Mouse (Mus musculus): Measurements from ENCODE around the gene Rpl24.
A peak's percentile ranks its signal among the peaks of the same experiment; 100 is the strongest.
"Not testable (repeated sequence)": the region's sequence is repeated elsewhere in the genome, so short reads cannot be mapped to it uniquely, and the experiment has no call there.

Rpl24 gene

DNA sequence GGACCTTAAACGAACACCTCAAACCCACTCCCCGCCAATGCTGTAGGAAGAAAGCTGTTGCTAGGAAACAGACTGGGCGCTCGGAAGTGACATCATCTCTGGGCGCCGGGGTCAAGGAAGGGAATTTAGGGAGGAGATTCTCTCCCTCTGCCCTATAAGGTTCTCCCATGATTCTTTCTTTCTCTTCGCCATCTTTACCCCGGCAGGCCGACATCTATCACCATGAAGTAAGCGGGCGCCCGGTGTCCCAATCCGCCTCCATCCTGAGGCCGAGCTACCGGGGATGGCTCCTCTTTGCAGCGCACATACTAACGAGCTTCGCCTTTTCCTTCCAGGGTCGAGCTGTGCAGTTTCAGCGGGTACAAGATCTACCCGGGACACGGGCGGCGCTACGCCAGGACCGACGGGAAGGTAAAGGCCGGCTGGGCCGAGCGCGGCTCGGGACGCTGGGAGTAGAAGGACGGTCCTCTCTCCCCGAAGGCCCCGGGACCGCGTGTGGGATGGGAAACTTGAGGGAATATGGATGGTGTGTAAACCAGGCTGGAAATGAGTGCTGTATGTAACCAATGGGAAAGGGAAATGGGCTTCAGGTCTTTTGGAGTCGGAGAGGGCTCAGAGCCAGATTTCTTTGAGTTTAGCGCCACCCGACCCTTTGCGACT lies at the start of gene Rpl24:
Rpl24 (plus strand) TSS at position 64 of the 660 bp plus-strand sequence.
- peak; percentile 94 to 95 for DNase-seq (ENCODE audit: low spot score in 2 of 2)

DNA sequence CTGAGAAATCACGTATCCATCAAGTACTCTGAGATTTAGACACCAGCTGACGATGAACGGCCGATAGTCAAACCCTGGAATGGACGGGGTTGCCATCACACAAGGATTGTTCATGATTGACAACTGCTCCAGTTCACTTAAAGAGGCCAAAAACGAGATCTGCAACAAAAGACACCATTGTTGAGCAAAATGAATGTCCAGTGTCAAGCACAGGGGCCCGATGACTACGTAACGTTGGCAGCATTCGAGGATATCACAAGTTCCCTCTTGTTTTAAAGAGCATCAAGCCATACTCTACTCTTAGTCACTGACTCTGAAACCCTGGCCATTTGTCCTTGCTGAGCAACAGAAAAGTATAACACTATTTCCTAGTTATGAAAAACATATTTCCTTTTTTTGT lies 44.0 kb upstream of the Rpl24 start:
- no peak for DNase-seq (ENCODE audit: low spot score in 2 of 2)

DNA sequence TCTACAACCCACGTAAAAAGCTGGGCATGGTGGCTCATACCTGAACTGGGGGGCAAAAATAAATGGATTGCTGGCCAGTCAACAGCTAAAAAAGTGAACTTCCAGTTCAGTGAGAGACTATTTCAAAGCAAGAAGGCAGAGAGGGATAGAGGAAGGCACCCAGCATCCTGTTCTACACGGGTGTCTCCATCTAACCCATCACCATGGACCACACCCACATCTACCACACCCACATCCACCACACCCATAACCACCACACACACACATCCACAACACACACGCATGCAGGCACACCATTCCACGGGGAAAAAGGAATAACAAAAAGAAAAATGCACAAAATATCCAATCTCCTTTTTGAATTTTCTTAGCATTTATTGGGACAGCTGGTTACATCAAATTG lies 42.1 kb upstream of the Rpl24 start:
- no peak for DNase-seq (ENCODE audit: low spot score in 2 of 2)

DNA sequence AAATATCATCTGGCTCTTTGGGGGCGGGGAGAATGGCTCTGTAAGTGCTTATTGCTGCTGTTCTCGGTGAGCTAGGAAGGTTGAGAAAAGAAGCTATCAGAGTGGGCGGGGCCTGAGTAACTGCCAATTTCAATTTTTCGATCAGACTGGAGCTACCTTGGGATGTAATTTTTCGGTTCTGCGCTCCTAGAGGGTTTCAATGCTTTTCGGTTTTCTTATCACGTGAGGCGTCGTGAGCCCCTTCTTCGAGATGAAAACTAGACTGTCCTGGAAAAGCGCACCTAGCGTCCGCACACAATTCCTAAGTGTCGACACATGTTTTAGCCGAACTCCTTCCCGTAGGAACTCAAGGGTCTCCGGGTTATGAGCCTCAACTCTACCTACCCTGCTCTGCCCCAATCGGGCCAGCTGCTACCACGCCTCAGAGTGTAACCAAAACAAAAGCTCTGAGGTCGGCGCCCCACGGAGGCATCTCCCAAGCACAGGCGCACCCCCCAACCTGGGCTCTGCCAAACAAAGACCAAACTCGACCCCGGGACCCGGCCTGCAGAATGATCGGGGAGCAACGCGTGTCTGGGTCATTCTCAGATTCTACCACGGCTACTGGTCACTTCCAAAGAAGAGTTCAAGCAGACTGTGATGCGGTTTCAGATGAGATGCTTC lies 32.3 kb upstream of the Rpl24 start:
- peak; percentile 3 to 5 for DNase-seq (ENCODE audit: low spot score in 2 of 2)

DNA sequence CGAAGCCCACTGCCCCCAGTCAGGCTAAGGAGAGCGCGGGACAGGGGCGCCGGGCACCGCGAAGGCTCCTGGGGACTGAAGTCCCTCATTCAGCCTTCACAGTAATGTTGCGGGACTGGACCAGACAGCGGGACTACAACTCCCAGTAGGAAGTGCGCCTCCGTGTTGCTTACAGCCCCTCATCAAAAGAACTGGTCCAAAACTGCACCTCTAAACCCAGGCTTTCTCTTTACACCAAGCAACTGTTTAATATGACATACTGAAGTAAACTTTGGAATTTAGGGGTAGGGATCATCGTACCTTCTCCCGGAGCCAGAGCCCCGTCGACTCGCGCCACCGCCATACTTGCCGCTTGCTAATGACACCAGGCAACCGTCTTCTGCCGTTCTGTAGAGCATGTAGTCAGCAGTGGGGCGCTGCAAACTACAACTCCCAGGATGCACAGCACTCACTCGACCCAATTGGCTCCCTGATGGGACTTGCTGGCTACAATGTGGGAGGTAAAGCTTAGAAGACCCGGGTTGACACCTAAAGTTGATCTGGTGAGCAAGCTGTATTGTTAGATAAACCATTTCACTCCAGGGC lies 31.5 kb upstream of the Rpl24 start, which contains the start of gene Cep97:
Cep97 (minus strand) TSS at position 403 of the 585 bp plus-strand sequence.
- peak; percentile 95 to 96 for DNase-seq (ENCODE audit: low spot score in 2 of 2)

DNA sequence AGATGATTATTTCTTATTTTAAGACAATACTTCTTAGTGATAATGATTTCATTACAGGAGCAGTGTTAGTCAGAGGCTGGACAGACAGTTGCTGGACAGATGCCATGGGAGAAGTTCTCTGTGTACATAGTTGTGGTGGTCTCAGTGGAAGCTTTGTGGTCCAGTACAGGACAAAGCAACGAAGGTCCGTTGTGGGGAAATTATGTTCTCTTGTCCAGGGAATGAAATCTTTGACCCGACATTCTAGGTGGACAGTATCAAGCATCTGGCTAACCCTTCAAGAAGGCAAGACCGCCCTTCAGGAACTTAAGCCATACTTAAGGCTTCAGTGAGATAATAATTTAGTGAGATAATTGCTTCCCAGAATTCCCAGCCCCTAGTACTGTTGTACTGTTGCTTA lies 27.3 kb upstream of the Rpl24 start:
- no peak for DNase-seq (ENCODE audit: low spot score in 2 of 2)

DNA sequence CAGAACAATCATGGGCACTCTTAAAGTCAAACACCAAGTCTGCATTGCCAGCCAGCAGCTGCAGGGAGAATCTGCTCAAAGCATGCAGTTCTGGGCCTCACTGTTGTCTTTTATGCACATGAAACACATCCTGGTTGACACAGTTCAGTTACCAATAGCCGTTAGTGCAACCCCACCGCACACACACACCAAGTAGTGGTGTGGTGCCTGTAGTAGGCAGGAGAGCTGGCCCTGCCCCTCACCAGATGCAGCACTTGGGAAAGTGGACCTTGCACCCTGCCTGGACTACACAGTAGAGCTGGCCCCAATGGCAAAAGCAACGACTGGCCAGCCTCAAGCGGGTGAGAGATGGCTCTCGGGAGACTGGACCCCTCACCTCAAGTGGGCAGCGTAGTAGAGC lies 26.4 kb upstream of the Rpl24 start:
- DNase-seq (ENCODE audit: low spot score in 2 of 2) = no peak

DNA sequence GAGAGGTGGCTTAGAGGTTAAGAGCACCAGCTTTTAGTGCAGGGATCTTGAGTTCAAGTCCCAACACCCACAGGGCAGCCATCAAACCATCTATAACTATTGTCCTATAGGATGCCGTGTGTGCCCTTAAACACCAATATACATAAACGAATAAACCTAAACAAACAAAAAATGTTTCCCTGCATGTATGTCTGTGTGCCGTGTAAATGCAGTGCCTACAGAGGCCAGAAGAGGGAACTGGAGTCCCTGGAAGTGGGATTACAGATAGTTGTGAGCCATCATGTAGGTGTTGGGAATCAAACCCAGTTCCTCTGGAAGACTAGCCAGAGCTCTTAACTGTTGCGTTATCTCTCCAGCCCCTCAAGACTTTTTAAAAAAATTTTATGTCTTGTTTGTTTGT lies 25.3 kb upstream of the Rpl24 start:
- DNase-seq (ENCODE audit: low spot score in 2 of 2) = no peak

DNA sequence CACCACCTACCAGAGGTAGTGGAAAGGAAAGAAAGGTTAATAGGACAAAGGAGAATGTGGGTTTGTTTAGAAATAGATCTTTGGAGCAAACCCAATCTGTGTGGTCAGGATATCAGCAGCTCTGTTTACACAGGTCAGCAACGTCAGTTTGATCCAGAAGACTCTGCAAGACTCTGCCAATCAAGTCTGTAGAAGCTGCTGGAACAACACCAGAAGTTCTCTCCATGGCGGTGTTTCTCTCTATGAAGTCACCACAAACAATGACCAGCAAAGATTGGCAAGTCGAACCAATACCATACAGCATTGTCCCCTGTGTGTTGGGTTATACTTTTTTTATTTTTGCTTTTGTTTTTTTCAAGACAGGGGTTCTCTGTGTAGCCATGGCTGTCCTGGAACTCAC lies 18.8 kb upstream of the Rpl24 start:
- DNase-seq (ENCODE audit: low spot score in 2 of 2) = no peak

DNA sequence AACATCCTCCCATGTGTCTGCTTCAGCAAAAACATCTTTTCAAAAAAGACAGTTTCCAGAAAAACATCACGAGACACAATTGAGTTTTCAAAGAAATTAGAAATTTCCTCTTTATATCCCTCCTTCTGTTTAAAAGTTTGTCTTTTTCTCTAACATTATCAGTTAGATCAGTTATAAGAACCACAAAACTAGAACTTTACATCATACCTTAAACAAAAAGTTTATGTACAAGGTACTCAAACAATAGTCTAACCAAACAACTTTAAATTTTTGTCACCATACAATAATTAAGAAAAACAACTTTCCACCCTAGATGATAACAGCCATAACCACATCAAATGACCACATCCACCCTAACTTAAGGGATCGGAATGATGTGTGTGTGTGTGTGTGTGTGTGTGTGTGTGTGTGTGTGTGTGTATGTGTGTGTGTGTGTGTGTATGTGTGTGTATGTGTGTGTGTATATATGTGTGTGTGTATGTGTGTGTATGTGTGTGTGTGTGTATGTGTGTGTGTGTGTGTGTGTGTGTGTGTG lies 18.1 kb upstream of the Rpl24 start:
- DNase-seq (ENCODE audit: low spot score in 2 of 2) = not testable (repeated sequence)

DNA sequence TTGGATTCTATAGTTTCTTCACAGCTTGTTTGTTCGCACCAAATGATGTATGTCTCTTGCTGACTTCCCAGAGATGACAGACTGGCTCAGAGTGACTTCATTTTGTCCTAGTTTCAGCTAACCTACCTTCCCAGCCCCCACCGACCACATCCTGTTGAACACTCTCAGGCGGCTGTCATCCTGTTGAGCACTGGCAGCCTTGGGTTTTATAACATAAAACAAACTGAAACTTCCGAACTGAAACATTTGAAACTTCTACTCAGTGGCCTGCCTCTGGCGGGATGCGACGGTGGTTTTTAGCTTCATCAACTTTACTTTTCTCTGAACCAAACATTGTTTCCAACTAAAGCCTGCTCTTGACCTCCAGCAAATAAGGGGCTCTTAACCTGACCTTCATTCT lies 17.1 kb upstream of the Rpl24 start:
- no peak for DNase-seq (ENCODE audit: low spot score in 2 of 2)

DNA sequence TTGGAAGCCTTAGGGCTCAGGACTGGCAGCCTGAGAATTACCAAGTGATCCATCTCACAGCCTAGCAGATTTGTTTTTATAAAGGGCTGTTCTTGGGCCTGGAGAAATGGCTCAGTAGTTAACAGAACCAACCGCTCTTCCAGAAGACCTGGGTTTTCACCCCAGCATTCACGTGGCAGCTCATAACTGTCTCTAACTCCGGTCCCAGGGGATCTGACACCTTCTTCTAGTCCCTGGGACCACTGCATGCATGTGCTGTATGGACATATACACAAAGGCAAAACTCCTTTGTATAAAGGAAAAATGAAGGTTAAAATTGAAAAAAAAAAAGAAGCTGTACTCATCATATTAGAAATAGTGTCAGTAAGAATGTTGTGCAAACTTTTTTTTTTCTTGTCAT lies 15.6 kb upstream of the Rpl24 start:
- DNase-seq (ENCODE audit: low spot score in 2 of 2) = no peak

DNA sequence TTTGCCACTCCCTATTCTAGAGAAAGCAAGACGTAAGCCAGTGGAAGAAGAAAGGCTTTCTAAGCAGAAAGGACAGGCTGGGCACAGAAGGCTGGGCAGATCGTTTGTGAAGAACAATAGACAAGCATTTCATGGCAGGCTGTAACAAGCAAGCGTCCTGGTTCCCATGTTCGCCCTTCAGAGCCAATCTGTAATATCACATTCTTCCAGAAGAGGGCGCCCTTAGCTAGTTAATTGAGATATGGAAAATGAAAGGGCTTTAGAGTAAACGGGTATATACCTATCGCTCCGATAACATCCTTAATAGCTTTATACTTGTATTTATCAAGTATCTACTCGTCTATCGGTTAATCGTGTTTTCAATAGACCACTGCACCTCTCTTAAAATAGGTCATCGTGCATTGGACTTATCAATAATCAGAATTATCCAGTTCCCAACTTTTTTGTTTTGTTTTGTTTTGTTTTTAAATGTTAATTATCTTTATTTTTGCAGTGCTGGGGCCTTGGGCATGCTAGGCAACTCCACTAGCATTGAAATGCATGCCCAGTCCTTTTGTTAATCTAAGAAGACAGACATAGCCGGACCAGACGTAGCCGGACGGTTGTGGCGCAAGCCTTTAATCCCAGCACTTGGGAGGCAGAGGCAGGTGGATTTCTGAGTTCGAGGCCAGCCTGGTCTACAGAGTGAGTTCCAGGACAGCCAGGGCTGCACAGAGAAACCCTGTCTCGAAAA lies 15.0 kb upstream of the Rpl24 start:
- DNase-seq (ENCODE audit: low spot score in 2 of 2) = peak; percentile 40 to 79

DNA sequence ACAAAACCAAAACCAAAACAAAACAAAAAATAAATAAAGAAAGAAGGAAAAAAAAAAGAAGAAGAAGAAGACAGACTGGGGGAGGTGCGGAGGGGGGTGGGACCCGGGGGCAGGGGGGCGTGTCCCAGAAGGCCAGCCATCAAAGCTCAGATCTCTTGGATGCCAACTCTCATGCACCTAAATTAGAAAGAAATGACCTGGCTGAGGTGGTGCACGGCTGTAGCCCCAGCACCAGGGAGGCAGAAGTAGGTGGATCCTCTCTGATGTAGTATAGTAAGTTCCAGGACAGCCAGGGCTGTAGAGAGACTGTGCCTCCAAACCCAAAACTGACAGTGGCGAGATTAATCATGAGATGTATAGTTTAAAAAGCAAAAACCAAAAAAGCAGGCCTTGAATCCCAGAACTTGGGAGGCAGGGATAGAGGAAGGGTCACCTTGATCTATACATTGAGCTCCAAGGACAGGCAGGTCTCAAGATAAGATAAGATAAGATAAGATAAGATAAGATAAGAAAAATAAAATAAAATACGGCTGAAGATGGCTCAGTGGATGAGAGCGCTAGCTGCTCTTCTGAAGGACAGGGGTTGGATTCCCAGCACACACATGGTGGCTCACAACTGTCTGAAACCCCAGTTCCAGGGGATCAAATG lies 14.3 kb upstream of the Rpl24 start:
- no peak for DNase-seq (ENCODE audit: low spot score in 2 of 2)

DNA sequence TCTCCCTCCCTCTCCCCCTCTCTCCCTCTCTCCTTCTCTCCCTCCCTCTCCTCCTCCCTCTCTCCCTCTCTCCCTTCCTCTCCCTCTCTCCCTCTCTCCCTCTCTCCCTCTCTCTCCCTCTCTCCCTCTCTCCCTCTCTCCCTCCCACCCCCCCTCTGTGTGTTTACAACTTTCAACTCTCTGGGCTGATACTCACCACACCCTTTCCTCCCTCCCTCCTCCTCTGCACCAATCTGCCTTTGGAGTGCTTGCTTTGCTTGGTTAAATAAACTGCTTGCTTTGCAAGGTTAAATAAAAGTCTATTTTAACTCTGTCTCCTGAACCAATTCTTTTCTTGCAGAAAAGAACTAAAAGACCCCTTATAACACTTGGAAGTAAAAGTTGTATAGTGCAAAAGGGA lies 13.3 kb upstream of the Rpl24 start:
- DNase-seq (ENCODE audit: low spot score in 2 of 2) = no peak

DNA sequence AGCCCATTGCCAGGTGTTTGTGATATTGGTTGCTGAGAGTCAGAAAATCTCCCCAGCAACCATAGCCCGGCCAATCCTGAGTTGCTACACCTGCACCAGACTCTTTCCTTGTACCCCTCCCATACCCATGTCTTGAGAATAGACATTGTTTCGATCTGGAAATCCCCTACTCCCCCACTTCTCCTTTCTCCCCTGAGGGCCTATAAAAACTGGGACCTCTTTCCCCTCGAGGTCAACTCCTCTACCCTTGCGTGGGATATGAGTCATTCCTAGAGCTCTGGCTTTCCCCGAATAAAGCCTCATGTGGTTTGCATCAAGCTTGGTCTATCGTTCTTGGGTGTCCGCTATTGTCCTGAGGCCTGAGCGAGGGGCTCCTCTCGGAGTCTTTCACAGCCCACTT lies 11.9 kb upstream of the Rpl24 start:
- DNase-seq (ENCODE audit: low spot score in 2 of 2) = not testable (repeated sequence)

DNA sequence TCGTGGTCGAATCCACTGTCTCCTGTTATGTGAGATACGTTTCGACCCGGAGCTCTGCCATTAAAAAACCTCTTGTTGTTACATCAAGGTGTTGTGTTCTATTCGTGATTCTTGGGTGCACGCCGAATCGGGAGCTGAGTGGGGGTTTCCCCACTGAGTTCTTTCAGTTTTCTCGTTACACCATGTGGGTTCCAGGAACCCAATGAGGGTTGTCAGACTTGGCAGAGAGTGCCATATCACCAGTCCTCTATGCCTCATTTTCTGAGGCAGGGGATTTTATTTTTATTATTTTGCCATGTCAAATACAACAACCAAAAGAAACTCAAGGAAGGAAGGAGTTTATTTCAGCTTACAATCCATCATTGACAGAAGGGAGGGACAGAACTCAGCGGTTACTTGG lies 3.0 kb upstream of the Rpl24 start:
- DNase-seq (ENCODE audit: low spot score in 2 of 2) = not testable (repeated sequence)

DNA sequence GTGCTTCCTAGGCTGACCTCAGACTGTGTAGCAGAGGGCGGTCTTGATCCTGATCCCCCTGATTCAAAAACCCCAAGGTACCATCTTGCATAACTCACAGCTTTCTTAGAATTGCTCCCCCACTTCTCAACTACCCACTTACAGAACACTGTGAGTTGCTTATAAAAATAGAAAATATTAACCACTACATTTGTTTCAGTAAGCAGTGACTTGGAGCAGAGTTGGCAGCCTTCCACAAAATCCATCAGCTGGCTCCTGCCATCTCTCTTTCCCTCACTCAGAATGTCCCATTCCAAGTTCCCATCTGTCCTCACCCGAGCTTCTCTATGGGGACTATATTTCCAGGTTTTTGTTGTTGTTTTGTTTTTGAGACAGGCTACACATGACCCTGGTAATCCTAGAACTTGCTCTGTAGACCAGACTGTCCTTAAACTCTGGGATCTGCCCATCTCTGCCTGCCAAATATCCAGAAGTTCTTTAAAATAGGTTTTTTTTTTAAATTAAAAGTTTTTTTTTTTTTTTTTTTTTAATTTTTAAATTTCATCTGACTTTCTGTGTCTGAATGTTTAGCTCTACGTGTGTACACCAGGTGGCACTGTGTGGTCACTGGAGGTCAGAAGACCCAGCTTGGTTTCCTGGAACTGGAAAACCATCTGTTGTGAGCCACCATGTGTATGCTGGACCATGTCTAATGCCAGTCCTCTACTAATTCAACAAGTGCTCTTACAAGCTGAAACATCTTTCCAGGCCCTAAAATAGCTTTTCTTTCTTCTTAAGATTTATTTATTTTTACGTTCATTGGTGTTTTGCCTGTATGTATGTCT lies 1.7 kb upstream of the Rpl24 start:
- no peak for DNase-seq (ENCODE audit: low spot score in 2 of 2)

DNA sequence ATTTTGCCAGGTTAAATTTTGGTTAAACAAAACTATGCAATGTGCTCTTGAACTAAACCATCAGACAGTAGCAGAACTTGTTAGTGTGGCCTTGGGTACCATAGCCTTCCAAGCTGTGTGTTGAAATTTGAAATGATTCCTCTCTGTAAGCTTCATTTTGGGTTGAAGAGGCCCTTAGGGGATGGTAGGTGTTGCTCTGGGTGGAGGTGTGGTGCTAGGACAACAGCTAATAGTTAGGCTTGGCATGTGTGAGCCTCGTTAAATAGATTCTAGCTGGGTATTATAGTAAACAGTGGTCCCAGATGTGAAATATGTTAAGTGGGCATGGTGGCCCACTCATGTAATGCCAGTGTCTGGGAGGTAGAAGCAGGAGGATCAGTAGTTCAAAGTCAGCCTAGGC lies 1.1 kb downstream of the Rpl24 start:
- DNase-seq (ENCODE audit: low spot score in 2 of 2) = no peak

DNA sequence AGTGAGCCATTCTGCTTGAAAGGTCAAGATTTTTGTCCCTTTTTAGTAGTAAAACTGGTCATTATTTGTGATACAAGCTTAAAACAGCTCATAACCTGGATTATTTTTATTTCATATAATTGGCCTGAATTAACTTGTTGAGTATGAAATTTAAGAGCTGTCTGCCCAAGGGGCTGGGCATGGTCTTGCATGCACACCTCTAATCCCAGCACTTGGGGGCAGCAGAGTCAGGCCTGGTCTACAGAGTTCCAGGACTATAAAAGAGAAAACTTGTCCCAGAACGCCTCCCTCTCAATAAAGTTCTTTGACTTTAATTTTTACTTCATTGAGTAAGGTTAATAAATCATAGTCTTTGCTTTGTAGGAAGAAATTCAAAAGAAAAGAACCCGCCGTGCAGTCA lies 3.1 kb downstream of the Rpl24 start:
- no peak for DNase-seq (ENCODE audit: low spot score in 2 of 2)

DNA sequence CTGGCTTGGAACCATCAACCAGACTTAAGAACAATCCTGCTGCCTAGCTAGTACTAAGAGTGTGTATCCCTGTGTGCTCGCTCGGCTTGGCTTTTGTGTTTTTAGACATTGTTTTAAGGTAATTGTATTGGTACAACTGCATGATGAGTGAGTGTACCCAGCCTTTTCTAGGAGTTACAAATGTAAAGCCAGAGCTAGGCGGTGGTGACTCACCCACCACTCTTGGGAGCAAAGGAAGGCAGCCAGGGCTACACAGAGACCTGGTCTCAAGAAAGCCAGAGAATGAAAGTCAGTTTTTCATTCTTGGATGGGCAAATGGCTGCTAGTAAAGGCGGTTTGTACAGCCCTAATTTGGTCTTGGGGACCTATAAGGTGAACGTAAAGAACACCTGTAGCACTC lies 4.3 kb downstream of the Rpl24 start:
- DNase-seq (ENCODE audit: low spot score in 2 of 2) = no peak

Measured in heart, adult 9 months (tissue).